Mouse (Mus musculus) gastrocnemius, adult 2 months (tissue): ENCODE measurements around the gene Myh7. TPM values are rescaled to one million over a fixed set of nuclear protein-coding genes. Genes with fewer than 3 reads are reported as not detected.

Experiments
- DNase-seq: peaks from one replicate; pipeline ENCODE4 v3.0.0; 2022
- H3K27ac ChIP-seq: fragments of 200-600 bp; 2 replicates; pipeline ENCODE4 v1.8.1; 2022; ENCODE audit warnings: mild to moderate bottlenecking
- H3K4me3 ChIP-seq: fragments of 200-600 bp; 2 replicates; pipeline ENCODE4 v1.8.1; 2022; ENCODE audit warnings: mild to moderate bottlenecking, moderate library complexity
- CTCF ChIP-seq: fragments of 200-600 bp; IDR thresholded peaks from 2 replicates; pipeline ENCODE4 v1.8.1; 2022; ENCODE audit warnings: antibody characterized with exemption, mild to moderate bottlenecking, moderate library complexity
- intact Hi-C: fragments of 180-260 bp; cut with DNase I; formaldehyde crosslinking; loops from one replicate; pipeline ENCODE4 v1.15.1; 2025
- total RNA-seq, 2 experiments: library from RNA; stranded (reverse); gene quantifications; 2 replicates each; pipeline ENCODE4 v1.2.3; 2021

Gene Myh7
- total RNA-seq, 2 experiments from 2014 or later = 520 to 1,662 TPM

DNA sequence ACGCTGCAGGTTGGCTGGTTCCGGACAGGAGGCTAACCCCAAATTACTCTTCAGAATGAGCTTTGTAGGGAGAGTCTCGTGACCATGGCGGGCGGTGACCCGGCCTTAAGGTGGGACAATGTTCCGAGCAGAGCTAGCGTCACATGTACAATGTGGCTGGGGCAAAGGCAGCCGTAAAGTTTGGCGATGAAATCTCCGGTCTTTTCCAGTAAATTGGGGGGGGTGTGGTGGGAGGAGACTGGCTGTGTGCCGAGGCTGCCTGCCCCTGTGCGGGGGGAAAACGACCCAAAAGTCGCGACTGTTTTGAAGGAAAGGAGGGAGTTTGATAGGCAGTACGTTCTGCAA is 21.3 kb upstream of the Myh7 start:
- no peak for TF ChIP-seq CTCF
- intact Hi-C loops = loop anchor here (2.0 kb wide), 1 partner anchor 173 kb away; no protein-coding TSS in a partner anchor
- peak; percentile 44 for DNase-seq
- H3K4me3 ChIP-seq = peak overlapping the region; percentile 82
- H3K27ac ChIP-seq = peak overlapping the region; percentile 91

DNA sequence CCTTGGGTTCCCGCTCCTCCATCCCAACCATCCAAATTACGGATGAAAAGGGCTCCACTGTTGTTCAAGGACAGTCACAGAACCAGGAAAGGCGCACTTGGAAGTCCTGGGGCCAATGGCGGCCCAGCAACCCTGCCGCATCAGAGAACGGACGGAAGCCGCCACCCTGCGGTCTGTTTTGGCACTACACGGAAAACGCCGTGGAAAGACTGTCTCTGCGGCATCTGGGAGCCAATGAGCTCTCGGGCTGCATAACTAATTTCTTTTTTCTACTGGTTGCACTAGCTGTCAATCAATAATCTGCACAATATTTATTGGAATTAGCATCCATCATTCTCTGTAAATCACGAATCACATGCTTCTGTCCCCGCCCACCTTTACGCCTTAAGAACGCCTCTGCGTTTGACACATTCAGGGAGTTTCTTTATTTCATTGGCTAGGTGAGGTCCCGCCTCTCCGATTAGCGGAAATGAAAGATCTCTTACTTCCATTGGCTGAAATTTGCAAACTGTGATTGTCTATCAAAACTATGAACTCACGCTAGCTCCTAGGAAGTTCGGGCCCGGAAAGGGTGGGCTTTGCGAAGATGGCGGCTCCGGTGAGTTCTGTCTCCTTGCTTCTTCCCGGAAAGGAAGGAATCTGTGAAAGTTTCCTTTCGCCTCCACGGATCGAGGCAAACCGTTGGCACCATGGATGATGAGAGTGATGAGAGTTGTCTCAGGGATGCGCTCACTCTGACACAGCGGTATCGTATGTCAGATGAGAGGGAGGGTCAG is 20.8 kb upstream of the Myh7 start, which contains the start of gene Ngdn:
Gene Ngdn, plus strand, starts transcription at position 464 of the 776 bp plus-strand sequence.
- intact Hi-C loops = loop anchor here (1.0 to 2.0 kb wide), 2 partner anchors 115 to 172 kb away; no protein-coding TSS in a partner anchor

DNA sequence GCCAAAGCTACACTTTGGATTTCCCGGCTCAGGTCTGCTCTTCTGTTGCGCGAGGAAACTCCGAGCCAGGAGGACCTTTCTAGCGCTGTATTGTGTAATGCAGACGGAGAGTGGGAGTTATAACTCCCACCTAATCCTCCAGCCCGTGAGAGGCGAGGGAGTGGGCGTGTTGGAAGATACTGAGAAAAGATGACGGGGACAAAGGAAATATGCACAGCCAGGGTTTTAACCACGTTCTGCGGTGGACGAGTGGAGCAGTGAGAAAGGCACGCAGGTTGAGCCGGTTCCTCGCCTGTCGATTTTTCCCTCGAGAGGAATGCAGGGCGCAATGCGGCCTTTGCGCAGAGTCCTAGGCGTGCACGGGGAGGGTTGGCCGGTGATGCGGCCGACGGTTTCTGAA is 20.2 kb upstream of the Myh7 start:
- DNase-seq = no peak
- H3K27ac ChIP-seq = peak overlapping the region; percentile 92
- peak overlapping the region; percentile 78 for H3K4me3 ChIP-seq
- no peak for TF ChIP-seq CTCF
- intact Hi-C loops = loop anchor here (1.0 to 2.0 kb wide), 2 partner anchors 114 to 172 kb away; no protein-coding TSS in a partner anchor

More for the DNA sequence above, 20.8 kb upstream of the Myh7 start, which contains the start of gene Ngdn:
- H3K27ac ChIP-seq = peak within 1 kb of the TSS; percentile 92
- peak within 1 kb of the TSS; percentile 82 for H3K4me3 ChIP-seq
- peak; percentile 97 for DNase-seq
- TF ChIP-seq CTCF = peak; percentile 92

DNA sequence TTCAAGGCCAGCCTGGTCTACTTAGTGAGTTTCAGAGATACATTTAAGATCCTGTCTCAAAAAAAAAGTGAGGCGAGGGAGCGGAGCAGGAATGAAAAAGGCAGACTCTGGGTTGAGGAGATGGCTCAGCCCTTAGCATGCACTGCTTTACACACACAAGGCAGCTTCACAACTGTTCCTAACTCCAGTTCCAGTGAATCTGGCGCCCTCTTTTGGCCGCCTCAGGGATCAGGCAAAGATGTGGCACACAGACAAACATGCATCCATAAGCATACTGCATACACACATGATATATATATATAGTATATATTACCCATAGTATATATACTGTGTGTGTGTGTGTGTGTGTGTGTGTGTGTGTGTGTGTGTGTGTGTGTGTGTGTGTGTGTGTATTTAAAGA is 16.7 kb upstream of the Myh7 start:
- peak; percentile 13; the same call in 1 of the 2 replicates for TF ChIP-seq CTCF
- DNase-seq = no peak
- Histone ChIP-seq H3K27ac (no peak overlapping the region), H3K4me3 (no peak overlapping the region)
- intact Hi-C loops = no loop called here

DNA sequence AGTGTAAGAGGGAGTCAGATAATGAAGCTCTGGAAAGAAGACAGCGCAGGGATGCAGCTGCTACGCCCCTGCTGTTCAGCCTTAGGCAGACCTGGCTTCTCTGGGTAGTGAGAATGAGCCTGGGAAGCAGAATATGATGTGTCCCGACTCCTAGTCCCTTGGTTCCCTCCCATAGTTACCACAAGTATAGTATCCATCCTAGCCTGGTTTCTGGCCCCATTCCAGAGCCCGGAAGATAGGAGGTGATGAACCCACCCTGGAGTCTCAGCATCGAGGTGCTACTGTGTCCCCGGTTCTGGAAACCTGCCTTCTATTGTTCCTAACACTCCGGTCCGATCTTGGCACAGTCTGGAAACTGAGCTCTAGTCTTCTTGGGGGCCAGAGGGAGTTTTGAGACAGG is 14.0 kb upstream of the Myh7 start:
- H3K27ac ChIP-seq = no peak overlapping the region
- intact Hi-C loops = no loop called here
- no peak overlapping the region for H3K4me3 ChIP-seq
- no peak for DNase-seq
- TF ChIP-seq CTCF = no peak

DNA sequence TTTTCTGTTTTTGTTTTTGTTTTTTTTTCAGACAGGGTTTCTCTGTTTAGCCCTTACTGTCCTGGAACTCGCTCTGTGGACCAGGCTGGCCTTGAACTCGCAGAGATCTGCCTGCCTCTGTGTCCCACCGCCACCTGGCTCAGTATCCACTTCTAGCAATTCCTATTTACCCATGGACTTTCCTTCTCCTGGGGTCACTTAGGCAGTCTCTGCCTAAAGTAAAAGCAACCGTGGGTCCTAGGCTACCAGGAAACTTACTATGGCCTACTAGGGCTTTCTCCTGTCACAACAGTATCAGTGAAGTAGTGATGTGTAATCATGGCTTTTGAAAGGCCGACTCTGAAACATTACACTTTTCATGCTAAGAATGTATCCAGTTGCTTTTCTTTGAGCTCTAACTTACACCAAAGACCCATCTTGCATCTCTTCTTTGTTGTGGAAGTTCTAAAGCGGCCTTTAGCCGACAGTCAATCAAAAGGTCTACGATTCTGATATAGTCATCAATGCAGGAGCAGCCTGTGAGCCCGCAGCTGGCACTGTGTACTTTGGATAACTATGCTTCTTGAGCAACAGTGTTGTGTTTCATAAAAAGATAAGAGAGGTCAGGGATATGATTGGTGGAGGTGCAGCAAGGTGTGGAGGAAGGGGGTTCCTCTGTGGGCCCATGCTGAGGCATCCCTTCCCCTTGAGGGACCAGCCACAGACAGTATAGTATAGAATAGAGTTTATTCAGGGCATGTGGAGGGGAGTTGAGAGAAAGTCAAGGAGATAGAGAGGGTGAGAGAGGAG is 12.9 kb upstream of the Myh7 start:
- H3K27ac ChIP-seq = no peak overlapping the region
- H3K4me3 ChIP-seq = no peak overlapping the region
- DNase-seq = no peak
- no peak for TF ChIP-seq CTCF
- intact Hi-C loops = no loop called here

DNA sequence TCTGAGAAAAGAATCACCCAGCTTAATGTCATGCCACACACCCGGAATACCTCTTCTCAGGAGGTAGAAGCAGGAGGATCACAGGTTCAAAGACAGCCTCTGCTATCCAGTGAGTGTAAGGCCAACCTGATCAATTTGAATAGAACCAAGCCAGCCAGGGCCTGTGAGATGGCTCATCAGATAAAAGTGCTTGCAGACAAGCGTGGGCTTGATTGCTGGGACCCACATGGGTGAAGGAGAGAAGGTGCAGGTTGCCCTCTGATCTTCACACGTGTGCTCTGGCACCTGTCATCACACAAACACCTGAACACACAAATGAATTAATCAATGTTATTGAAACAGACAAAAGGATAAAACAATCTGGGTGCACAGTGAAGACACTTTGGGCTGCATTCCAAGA is 12.1 kb upstream of the Myh7 start:
- no peak overlapping the region for H3K27ac ChIP-seq
- intact Hi-C loops = no loop called here

DNA sequence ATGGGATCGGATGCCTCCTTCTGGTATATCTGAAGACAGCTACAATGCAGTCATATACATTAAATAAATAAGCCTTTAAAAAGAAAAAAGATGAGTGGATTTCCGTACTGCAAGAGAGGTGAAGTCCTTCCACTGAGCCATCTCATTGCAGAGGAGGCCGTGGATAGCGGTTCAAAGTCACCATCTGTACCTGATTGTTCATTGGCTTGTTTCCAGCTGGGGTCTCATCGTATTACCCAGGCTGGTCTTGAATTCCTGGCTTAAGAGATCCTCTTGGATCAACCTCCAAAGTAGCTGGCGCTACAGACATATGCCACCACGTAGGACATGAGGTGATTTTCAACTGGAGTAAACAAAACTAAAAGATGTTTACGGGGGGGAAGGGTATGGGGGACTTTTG is 11.5 kb upstream of the Myh7 start:
- H3K27ac ChIP-seq = no peak overlapping the region
- no peak for TF ChIP-seq CTCF
- no peak for DNase-seq
- no peak overlapping the region for H3K4me3 ChIP-seq
- intact Hi-C loops = no loop called here

More for the DNA sequence above, 12.1 kb upstream of the Myh7 start:
- DNase-seq = no peak
- no peak overlapping the region for H3K4me3 ChIP-seq
- no peak for TF ChIP-seq CTCF

DNA sequence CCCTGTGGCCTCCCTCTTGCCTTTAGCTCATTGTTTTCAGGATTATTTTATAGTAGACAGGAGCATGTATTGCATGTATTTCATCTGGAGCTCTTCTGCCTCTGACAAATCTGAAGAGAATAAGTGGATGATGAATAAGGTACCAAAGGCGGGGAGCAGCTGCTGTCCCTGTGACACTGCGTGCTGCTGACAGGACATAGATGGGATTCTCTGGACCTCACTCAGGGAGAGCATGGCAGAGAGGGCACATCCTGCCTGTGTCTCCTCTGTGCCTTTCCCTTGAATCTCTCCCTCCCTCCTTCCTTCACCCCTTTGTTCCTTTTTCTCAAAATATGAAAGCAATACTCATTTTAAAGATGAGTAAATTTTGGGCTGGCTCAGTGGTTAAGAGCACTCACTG is 11.1 kb upstream of the Myh7 start:
- Histone ChIP-seq H3K4me3 (no peak overlapping the region), H3K27ac (no peak overlapping the region)
- TF ChIP-seq CTCF = no peak
- intact Hi-C loops = no loop called here
- DNase-seq = no peak

DNA sequence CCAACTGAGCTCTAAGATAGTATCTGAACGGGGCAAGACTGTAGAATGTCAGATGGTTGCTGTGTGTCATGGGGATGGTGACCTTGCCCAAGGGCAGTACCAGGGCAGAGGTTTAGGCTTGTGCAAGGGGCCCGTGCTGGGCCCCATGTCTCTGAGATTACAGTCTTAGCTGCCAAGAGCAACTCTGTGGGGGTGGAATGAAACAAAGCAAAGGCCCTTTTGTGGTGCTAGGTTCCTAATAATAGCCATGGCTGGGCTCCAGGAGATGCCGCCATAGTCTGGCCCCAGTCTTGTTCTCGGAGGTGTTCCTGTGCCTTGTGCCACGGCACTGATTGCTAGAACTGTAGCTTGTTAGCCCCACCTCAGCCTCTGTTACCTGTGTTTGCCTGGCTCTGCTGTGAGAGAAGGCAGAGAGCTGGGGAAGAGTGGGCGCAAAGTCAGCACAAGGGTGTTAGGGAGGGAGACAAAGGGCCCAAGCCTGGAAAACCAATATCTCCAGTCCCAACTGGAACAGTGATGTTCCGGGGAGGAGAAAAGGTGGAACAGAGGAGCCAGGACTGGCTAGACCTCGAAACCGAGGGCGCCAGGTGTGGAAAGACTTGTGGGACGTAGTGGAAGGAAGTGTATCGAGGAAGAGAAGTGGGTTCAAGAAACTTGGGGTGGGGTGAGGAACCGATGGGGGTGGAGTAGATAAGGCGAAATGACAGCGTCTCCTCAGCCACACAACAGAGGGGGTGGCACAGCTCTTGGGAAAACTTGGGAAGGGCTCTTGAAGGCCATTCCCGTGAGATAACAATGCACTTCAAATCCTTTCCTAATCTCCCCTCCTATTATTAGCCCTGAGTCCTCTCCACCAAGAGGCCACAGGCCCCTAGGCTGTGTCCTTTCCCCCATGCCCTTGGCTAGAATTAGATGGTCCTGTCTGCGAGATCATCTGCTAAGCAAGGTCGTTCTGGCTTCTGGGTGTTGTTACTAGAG is 9.7 kb upstream of the Myh7 start:
- intact Hi-C loops = loop anchor here (5.0 kb wide), 1 partner anchor 47 kb away; no protein-coding TSS in a partner anchor
- no peak for DNase-seq
- H3K27ac ChIP-seq = peak overlapping the region; percentile 46

DNA sequence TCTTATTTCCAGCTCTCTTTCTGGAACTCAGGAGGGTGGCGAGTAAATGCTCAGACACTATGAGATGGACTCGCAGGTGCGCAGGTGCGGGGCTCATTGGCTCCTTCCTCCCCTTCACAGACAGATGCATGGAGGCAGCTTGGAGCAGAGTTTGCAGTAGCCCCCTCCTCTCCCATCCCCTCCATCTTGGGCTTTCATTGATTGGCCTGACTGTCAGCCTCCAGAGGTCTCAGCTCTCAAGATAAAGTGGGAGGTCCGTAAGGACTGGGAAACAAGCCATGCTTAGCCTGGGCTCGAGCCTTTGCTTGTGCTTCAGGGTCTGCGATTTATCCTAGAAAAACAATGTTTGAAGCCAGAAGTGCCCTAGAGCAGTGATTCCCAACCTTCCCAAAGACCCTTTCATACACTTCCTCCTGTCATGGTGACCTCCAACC is 8.3 kb upstream of the Myh7 start:
- TF ChIP-seq CTCF = no peak
- no peak for DNase-seq
- Histone ChIP-seq H3K4me3 (no peak overlapping the region), H3K27ac (no peak overlapping the region)
- intact Hi-C loops = loop anchor here (5.0 kb wide), 1 partner anchor 45 kb away; no protein-coding TSS in a partner anchor

More for the DNA sequence above, 9.7 kb upstream of the Myh7 start:
- no peak for TF ChIP-seq CTCF
- no peak overlapping the region for H3K4me3 ChIP-seq
